Mouse (Mus musculus) embryonic facial prominence, embryonic 10.5 days (tissue): ENCODE data around the gene Ywhag. TPM values are rescaled to one million over a fixed set of nuclear protein-coding genes. Genes with fewer than 3 reads are reported as not detected.

Experiments used
- DNase-seq: peaks from one replicate; pipeline ENCODE4 v3.0.0-alpha.2; 2017; ENCODE audit warnings: low spot score
- H3K27ac ChIP-seq: fragments of 300-500 bp; sonication (generic); replicated peaks from 2 replicates; pipeline ENCODE4 v1.5.1; 2016; ENCODE audit warnings: mild to moderate bottlenecking
- H3K27me3 ChIP-seq: fragments of 300-500 bp; sonication (generic); replicated peaks from 2 replicates; pipeline ENCODE4 v1.6.1; 2016; ENCODE audit warnings: low read depth, mild to moderate bottlenecking; ENCODE audit not compliant: poor library complexity, severe bottlenecking
- H3K36me3 ChIP-seq: fragments of 300-500 bp; sonication (generic); replicated peaks from 2 replicates; pipeline ENCODE4 v1.6.1; 2016; ENCODE audit warnings: mild to moderate bottlenecking, moderate library complexity
- H3K4me1 ChIP-seq: fragments of 300-500 bp; sonication (generic); 2 replicates; pipeline ENCODE4 v1.6.1; 2016
- H3K4me3 ChIP-seq: fragments of 300-500 bp; sonication (generic); 2 replicates; pipeline ENCODE4 v1.5.1; 2016; ENCODE audit warnings: mild to moderate bottlenecking, moderate library complexity
- H3K9me3 ChIP-seq: fragments of 300-500 bp; sonication (generic); 2 replicates; pipeline ENCODE4 v1.6.1; 2016; ENCODE audit warnings: mild to moderate bottlenecking
- WGBS: fragments of 180-500 bp; shearing (Covaris S2); methylation state at CpG from one replicate; pipeline ENCODE4 v1.1.7; 2016; 5-methylcytosine and 5-hydroxymethylcytosine counted together
- polyA plus RNA-seq: library from polyadenylated mRNA; unstranded; fragments of >200 nt; fragmentation: Nextera tagmentation; extraction: Ambion mirVana; gene quantifications from 2 replicates; pipeline ENCODE4 v1.2.1, GENCODE M21; 2016

The Ywhag gene
- polyA plus RNA-seq, 1 experiment from 2014 or later, result 244 TPM

DNA sequence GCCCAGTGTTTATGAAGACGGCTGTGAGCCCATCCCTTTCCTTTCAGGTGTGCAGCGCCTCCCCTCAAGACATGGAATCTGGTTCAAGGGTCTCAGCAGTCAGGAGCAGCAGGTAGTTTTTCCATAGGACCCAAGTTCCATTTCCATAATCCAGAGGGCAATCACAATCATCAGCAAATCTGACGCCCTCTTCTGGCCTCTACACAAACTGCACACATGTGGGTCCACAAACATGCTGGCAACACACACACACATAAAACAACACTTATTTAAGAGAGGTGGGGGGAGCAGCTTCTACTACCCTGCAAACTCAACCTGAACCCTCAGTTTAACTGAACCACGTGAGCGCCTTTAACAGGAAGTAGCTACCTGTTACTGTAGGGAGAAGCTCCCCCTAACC is 15.8 kb downstream of the Ywhag start:
- Histone ChIP-seq H3K9me3 (no peaks in the 10 kb centered on the region), H3K27ac (no peak overlapping the region), H3K27me3 (no peaks in the 10 kb centered on the region), H3K4me3 (no peak overlapping the region), H3K36me3 (peaks cover 100% of the 10 kb centered on the region), H3K4me1 (no peaks in the 10 kb centered on the region)
- 93% methylated on average over 5 of the region's 5 CpGs for WGBS
- DNase-seq, result no peak

DNA sequence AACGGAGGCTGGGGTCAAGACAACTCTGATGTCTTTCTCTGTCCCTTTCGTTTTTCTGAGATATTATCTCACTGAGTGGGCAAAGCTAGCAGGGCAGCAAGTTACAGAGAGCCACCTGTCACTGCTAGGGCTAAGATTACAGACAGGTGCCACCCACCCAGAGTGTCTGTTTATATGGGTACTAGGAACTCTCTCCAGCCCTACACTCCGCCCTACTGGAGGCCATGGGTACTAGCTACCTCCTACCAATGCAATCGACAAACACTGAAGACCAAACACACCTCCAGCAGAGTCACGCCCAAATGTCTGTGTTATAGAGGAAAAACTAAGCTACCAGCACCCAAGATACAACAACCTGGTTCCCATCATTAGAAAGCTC is 16.4 kb downstream of the Ywhag start:
- 96% methylated on average over 5 of the region's 5 CpGs for WGBS
- Histone ChIP-seq H3K27ac (no peak overlapping the region), H3K4me3 (no peak overlapping the region), H3K27me3 (no peaks in the 10 kb centered on the region), H3K9me3 (no peaks in the 10 kb centered on the region), H3K36me3 (peaks cover 100% of the 10 kb centered on the region), H3K4me1 (no peaks in the 10 kb centered on the region)
- no peak for DNase-seq

DNA sequence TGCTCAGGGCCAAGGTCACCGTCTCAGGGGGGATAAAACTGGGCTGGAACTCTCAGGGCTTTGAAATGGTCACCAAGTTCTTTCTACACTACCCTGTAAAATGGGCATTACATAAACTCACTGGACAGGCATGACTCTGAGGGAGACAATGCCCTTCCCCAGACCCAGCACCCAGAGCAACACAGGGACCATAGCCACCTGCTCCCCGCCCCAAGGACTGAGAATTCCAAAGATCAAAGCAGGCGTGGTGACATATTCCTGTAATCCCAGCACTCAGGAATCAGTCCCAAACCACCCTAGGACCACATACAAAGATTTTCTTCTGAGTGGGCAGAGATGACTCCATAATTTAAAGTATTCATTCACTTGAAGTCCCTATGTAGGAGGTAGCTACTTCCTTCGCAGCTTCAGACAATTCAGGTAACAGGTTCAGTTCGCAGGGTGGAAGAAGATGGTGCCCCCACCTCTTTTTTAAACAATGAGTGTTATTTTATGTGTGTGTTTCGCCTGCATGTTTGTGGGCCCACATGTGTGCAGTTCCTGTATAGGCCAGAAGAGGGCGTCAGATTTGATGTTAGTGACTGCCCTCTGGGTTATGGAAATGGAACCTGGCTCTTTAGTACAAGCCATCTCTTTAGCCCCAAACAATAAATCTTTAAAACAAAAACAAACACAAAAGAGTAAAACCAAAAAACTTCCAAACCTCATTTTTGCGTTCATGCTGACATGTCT is 16.9 kb downstream of the Ywhag start:
- WGBS, result 93% methylated on average over 8 of the region's 8 CpGs
- DNase-seq, result no peak
- H3K36me3 ChIP-seq, result peaks cover 100% of the 10 kb centered on the region
- H3K4me3 ChIP-seq, result no peak overlapping the region
- no peaks in the 10 kb centered on the region for H3K9me3 ChIP-seq
- no peak overlapping the region for H3K27ac ChIP-seq
- no peaks in the 10 kb centered on the region for H3K27me3 ChIP-seq
- H3K4me1 ChIP-seq, result no peaks in the 10 kb centered on the region

DNA sequence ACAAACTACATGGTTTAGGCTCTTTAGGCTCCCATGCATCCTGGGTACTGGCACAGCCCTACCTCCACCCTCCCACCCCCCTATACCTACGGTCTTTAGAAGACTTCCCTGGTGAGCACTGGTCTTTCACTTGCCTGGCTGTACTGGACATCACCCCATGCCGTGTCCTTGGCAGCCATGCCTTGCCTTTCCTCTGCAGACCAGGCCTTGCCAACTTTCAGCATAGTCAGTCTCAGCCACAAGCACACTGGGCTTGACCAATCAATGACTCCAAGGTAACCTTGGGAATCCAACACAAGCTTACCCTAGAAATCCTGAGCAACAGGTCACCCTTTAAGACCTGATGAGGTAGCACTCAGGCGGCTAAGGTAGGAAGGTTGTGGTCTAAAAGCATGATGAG is 17.8 kb downstream of the Ywhag start:
- H3K9me3 ChIP-seq, result no peaks in the 10 kb centered on the region
- no peak overlapping the region for H3K27ac ChIP-seq
- no peak for DNase-seq
- 94% methylated on average over 3 of the region's 3 CpGs for WGBS
- no peaks in the 10 kb centered on the region for H3K27me3 ChIP-seq
- H3K36me3 ChIP-seq, result peaks cover 100% of the 10 kb centered on the region
- H3K4me3 ChIP-seq, result no peak overlapping the region
- no peaks in the 10 kb centered on the region for H3K4me1 ChIP-seq

DNA sequence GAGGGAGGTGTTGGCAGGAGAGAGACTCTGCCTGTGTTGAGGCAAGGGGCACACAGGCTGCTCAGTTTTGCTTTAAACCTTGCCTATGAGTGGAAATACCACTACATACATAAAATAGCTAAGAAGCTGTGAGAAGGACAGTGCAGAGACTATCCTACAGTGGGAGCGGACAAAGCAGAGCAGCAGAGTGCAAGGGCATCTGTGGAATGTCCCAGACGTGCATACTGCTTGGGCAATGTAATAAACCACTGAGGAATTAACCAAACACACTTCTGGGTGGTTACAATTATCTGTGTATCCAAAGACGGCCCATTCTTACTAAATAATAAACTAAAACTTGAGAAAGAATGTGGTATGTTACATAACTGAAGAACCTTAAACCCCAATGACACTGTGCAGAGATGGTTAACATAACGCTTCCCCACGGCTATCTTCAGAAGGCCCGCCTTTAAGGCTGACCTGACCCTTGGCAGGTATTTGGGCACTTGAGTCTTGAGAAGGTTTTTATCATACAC is 18.3 kb downstream of the Ywhag start:
- Histone ChIP-seq H3K36me3 (peaks cover 100% of the 10 kb centered on the region), H3K27ac (no peak overlapping the region), H3K27me3 (no peaks in the 10 kb centered on the region), H3K9me3 (no peaks in the 10 kb centered on the region), H3K4me3 (no peak overlapping the region), H3K4me1 (no peaks in the 10 kb centered on the region)
- WGBS, result 86% methylated on average over 6 of the region's 6 CpGs
- no peak for DNase-seq

DNA sequence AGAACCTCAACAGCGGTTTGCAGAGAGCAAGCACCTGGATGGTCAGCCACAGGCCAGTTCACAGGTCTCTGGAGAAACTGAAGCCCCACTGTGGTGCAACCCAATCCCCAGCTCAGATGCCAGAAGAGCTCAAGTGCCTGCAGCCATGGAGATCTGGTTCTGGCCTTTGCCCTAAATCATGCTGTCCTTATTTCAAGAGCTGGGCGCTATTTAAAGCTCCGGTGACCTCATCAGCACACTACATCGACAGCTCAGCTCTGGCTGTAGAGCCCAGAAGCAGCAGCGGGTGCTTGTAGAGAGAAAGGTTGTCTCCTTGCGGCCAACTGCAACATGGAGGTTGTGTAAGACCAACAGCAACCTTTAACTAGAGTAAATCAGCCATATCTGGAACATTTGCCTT is 20.3 kb downstream of the Ywhag start:
- 94% methylated on average over 6 of the region's 6 CpGs for WGBS
- peaks cover 100% of the 10 kb centered on the region for H3K36me3 ChIP-seq
- no peaks in the 10 kb centered on the region for H3K4me1 ChIP-seq
- no peaks in the 10 kb centered on the region for H3K27me3 ChIP-seq
- no peak for DNase-seq
- H3K27ac ChIP-seq, result no peak overlapping the region
- H3K4me3 ChIP-seq, result no peak overlapping the region
- H3K9me3 ChIP-seq, result no peaks in the 10 kb centered on the region

DNA sequence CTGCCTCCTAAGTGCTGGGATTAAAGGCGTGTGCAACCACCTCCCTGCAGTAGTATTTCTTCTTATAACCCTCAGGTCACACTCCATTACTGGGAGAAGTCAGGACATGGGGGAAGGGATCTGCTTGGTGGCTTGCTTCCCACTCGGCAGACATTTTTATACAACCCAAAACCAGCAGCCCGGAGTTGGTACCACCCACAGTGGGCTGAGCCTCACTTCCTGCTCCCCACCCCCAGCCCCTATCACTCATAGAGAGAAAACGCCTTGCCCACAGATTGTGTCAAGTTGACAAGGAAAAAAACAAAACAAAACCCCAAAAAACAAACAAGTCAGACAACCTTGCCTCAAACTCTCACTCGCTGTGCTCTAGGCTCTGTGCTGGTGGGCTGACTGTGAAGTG is 21.2 kb downstream of the Ywhag start:
- H3K36me3 ChIP-seq, result peaks cover 99% of the 10 kb centered on the region
- H3K4me3 ChIP-seq, result no peak overlapping the region
- H3K9me3 ChIP-seq, result no peaks in the 10 kb centered on the region
- H3K27ac ChIP-seq, result no peak overlapping the region
- DNase-seq, result no peak
- no peaks in the 10 kb centered on the region for H3K4me1 ChIP-seq
- 90% methylated on average over 5 of the region's 5 CpGs for WGBS
- H3K27me3 ChIP-seq, result no peaks in the 10 kb centered on the region

DNA sequence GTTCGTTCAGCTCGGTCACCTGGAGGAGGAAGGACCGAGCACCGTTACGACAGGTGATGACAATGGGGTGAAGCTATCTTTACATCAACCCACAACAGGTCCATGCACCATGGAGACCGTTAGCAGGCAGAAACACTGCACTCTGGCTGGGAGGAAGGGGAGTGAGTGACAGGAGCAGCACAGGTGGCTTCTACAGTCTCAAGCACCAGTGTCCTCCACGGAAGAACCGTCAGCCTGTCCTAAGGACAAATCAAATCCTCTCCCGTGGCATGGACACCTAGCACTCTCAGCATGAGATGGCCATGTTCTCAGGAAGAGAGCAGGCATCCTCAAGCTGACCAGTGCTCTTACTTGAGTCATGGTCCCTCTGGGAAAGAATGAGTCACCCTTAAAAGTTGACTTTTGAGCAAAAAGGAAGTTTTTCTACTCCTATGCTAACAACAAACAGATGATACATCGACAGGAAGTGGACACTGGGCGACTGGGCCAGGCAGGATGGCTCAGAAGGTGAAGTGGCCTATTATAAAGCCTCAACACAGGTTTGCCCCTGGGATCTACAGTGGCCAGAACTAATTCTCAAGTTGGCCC is 22.7 kb downstream of the Ywhag start:
- H3K9me3 ChIP-seq, result no peaks in the 10 kb centered on the region
- no peak for DNase-seq
- peaks cover 99% of the 10 kb centered on the region for H3K36me3 ChIP-seq
- H3K4me1 ChIP-seq, result no peaks in the 10 kb centered on the region
- no peak overlapping the region for H3K4me3 ChIP-seq
- no peak overlapping the region for H3K27ac ChIP-seq
- WGBS, result 90% methylated on average over 11 of the region's 11 CpGs
- H3K27me3 ChIP-seq, result no peaks in the 10 kb centered on the region

DNA sequence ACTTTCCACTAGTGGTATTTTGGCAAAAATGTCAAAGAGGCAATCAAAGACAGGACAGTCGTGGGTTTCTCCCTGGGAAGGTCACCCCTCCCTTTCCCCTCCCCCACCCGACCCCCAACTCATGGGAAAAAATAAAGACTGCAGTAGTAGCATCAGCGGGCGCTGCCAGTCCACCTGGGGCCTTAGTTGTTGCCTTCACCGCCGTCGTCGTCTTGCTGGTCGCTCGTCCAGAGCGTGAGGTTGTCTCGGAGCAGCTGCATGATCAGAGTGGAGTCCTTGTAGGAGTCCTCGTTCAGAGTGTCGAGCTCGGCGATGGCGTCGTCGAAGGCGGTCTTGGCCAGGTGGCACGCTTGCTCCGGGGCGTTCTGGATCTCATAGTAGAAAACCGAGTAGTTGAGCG is 23.6 kb downstream of the Ywhag start:
- Histone ChIP-seq H3K36me3 (peaks cover 99% of the 10 kb centered on the region), H3K4me3 (no peak overlapping the region), H3K27me3 (no peaks in the 10 kb centered on the region), H3K27ac (no peak overlapping the region), H3K4me1 (no peaks in the 10 kb centered on the region), H3K9me3 (no peaks in the 10 kb centered on the region)
- WGBS, result 93% methylated on average over 25 of the region's 25 CpGs
- no peak for DNase-seq

DNA sequence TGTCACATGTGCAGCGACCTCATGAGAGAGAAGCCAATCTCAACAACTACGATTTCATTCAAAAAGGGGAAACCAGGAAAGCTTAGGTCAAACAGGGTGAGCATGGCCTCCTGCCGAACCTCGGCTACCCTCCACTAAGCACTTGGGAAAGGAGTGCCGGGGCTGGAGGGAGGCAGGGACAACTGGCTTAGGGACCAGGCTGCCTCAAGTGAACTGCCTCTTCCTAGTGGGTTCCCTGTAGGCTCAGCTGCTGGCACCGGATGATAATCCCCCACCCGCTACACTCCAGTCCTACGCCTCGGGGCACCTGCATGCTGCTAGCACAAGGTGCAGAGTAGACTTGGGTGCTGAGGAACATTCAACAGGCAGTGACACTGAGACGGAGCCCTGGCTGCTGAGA is 24.8 kb downstream of the Ywhag start:
- Histone ChIP-seq H3K4me3 (no peak overlapping the region), H3K36me3 (peaks cover 99% of the 10 kb centered on the region), H3K27ac (no peak overlapping the region), H3K27me3 (no peaks in the 10 kb centered on the region), H3K4me1 (0 out of 2 replicates have a peak, but pooled peaks cover 3% of the 10 kb centered on the region), H3K9me3 (no peaks in the 10 kb centered on the region)
- WGBS, result 91% methylated on average over 10 of the region's 10 CpGs
- DNase-seq, result no peak

DNA sequence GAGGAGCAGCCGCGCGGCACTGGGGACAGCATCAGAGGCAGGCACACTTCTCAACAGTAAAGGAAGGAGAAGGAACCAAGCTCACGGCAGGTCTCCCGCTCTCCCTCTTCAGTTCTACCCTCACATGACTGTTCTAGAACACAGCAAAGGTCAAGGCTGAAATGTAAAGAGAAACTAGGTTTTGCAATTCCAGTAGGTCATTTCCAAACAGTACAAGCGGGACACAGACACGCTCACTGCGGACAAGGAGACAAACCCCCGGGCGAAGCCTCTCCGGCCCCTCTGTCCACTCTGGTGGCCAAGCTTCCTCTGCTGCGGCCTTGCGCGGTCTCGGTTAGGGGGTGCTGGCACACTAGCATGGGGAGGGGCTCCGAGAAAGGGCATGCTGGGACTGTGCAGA is 25.4 kb downstream of the Ywhag start:
- peaks cover 6% of the 10 kb centered on the region; the same call in 1 of the 2 replicates for H3K4me1 ChIP-seq
- WGBS, result 95% methylated on average over 16 of the region's 16 CpGs
- H3K27me3 ChIP-seq, result no peaks in the 10 kb centered on the region
- no peak overlapping the region for H3K4me3 ChIP-seq
- H3K9me3 ChIP-seq, result no peaks in the 10 kb centered on the region
- no peak overlapping the region for H3K27ac ChIP-seq
- no peak for DNase-seq
- peaks cover 96% of the 10 kb centered on the region for H3K36me3 ChIP-seq

DNA sequence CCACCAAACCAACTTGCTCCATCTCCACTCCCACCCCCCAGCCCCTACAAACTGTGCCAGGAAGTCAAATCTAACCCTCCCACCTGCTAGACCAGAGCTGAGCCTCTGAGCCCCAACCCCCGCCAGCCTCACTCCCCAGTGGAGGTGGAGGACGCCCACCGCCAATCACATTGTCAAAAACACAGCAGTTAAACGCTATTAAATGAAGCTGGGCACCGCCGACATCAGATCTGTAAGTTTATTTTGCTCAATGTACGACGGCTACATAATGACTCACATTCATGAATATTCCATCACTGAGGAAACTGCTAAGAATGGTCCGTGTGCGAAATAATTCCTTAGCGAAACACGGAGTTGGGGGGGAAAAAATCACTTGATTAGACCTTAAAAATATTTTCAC is 26.2 kb downstream of the Ywhag start:
- no peak for DNase-seq
- no peaks in the 10 kb centered on the region for H3K9me3 ChIP-seq
- no peak overlapping the region for H3K27ac ChIP-seq
- WGBS, result 88% methylated on average over 12 of the region's 12 CpGs
- H3K4me3 ChIP-seq, result no peak overlapping the region
- H3K27me3 ChIP-seq, result no peaks in the 10 kb centered on the region
- H3K36me3 ChIP-seq, result peaks cover 88% of the 10 kb centered on the region
- H3K4me1 ChIP-seq, result peaks cover 13% of the 10 kb centered on the region

DNA sequence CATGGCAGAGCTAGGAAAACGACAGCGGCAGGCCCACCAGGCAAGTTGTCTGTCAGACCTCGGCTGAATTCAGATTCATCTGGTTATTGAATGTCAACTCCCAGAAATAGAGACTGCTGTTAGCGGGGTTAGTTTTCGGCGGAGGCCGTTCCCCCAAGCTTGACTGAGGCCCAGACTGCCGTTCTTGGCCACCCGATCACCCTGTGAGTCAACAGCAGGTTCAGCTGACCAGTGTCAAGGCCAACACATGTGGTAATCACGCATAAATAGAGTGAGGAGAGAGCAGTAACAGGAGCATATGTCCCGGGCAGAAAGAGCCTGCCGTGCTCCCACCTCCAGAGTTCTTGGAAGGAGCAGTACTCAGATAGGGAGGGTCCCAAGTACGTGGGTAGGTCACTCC is 27.2 kb downstream of the Ywhag start:
- Histone ChIP-seq H3K4me1 (peaks cover 18% of the 10 kb centered on the region), H3K9me3 (no peaks in the 10 kb centered on the region), H3K27ac (no peak overlapping the region), H3K27me3 (no peaks in the 10 kb centered on the region), H3K4me3 (no peak overlapping the region), H3K36me3 (peaks cover 78% of the 10 kb centered on the region)
- no peak for DNase-seq
- WGBS, result 86% methylated on average over 13 of the region's 13 CpGs
